Mouse (Mus musculus) hindbrain, embryonic 10.5 days (tissue): ENCODE data around the gene Dspp. TPM values are rescaled to one million over a fixed set of nuclear protein-coding genes. Genes with fewer than 3 reads are reported as not detected.

Source experiments
- DNase-seq: peaks from one replicate; pipeline ENCODE4 v3.0.0-alpha.2; 2017; ENCODE audit warnings: low spot score
- H3K27ac ChIP-seq: fragments of 300-500 bp; sonication (generic); 2 replicates; pipeline ENCODE4 v1.5.1; 2016; ENCODE audit warnings: mild to moderate bottlenecking, moderate library complexity
- H3K27me3 ChIP-seq: fragments of 300-500 bp; sonication (generic); 2 replicates; pipeline ENCODE4 v1.6.1; 2016; ENCODE audit warnings: mild to moderate bottlenecking; ENCODE audit not compliant: poor library complexity, insufficient read depth, severe bottlenecking
- H3K36me3 ChIP-seq: fragments of 300-500 bp; sonication (generic); 2 replicates; pipeline ENCODE4 v1.6.1; 2016; ENCODE audit warnings: mild to moderate bottlenecking, moderate library complexity
- H3K4me1 ChIP-seq: fragments of 300-500 bp; sonication (generic); replicated peaks from 2 replicates; pipeline ENCODE4 v1.6.1; 2016; ENCODE audit warnings: mild to moderate bottlenecking
- H3K4me3 ChIP-seq: fragments of 300-500 bp; sonication (generic); 2 replicates; pipeline ENCODE4 v1.5.1; 2016; ENCODE audit warnings: mild to moderate bottlenecking, moderate library complexity
- H3K9me3 ChIP-seq: fragments of 300-500 bp; sonication (generic); 2 replicates; pipeline ENCODE4 v1.6.1; 2016; ENCODE audit warnings: mild to moderate bottlenecking, moderate library complexity
- WGBS: fragments of 180-500 bp; shearing (Covaris S2); methylation state at CpG from one replicate; pipeline ENCODE4 v1.1.7; 2016; 5-methylcytosine and 5-hydroxymethylcytosine counted together
- polyA plus RNA-seq: library from polyadenylated mRNA; unstranded; fragments of >200 nt; fragmentation: Nextera tagmentation; extraction: Ambion mirVana; gene quantifications from 2 replicates; pipeline ENCODE4 v1.2.1, GENCODE M21; 2016

Dspp gene
- not detected in 2 replicates for polyA plus RNA-seq

DNA sequence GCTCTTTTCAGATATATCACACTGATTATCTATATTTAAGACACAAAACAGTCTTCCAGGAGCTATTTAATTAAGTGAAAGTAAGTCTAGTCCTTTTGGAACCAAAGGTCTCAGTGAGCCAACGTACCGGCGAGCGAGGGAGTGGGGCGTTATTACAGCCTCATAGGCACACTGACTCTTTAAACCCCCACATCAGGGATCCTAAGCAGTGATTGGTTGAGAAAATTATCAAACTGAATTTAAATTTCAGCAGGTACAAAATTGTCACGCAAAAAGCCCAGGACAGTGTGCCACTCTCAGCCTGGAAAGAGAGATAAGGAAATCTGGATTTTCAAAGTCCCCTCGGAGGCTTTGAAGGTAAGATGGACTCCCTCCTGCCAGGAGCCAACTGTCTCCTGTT, at the start of gene Dspp:
Dspp (plus strand) TSS at position 301 of the 400 bp plus-strand sequence.
- DNase-seq = no peak
- no peak within 1 kb of the TSS for H3K4me3 ChIP-seq
- H3K36me3 ChIP-seq = no peaks in the 10 kb centered on the region
- H3K27ac ChIP-seq = no peak within 1 kb of the TSS
- no peaks in the 10 kb centered on the region for H3K9me3 ChIP-seq
- 90% methylated on average over 7 of the region's 7 CpGs for WGBS
- H3K4me1 ChIP-seq = no peaks in the 10 kb centered on the region
- no peaks in the 10 kb centered on the region for H3K27me3 ChIP-seq

- Histone ChIP-seq H3K4me3 (no peak overlapping the region), H3K4me1 (peaks cover 14% of the 10 kb centered on the region), H3K27me3 (no peaks in the 10 kb centered on the region), H3K27ac (no peak overlapping the region), H3K9me3 (no peaks in the 10 kb centered on the region), H3K36me3 (no peaks in the 10 kb centered on the region)
- WGBS = 89% methylated on average over 6 of the region's 6 CpGs
- DNase-seq = no peak
Observed at GRCm38 (mm10) chr5:104124016-104124658, 46.4 kb upstream of the Dspp start.

- Histone ChIP-seq H3K9me3 (no peaks in the 10 kb centered on the region), H3K27ac (no peak overlapping the region), H3K4me1 (peaks cover 14% of the 10 kb centered on the region), H3K27me3 (no peaks in the 10 kb centered on the region), H3K36me3 (no peaks in the 10 kb centered on the region), H3K4me3 (no peak overlapping the region)
- no peak for DNase-seq
- 89% methylated on average over 12 of the region's 12 CpGs for WGBS
Observed at GRCm38 (mm10) chr5:104126561-104127320, 43.8 kb upstream of the Dspp start.

DNA sequence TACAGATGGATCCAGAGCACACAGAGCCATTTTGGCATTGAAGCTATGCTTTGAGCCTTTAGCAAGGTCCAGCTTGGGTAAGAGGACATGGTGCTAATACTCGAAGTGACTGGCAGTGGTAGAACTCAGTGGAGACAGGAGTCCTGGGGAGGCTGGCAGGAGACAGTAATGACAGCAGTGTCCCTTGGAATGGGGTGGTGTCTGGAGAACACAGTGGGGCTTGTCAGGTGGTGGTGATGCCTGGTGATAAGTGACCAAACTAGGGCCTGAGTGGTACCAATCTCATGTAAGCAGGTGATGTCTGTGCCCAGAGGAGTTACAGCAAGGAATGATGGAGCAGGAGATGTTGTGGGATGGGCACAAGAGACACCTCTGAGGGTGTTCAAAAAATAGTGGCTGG, 43.2 kb upstream of the Dspp start:
- no peaks in the 10 kb centered on the region for H3K36me3 ChIP-seq
- no peaks in the 10 kb centered on the region for H3K27me3 ChIP-seq
- H3K27ac ChIP-seq = no peak overlapping the region
- 80% methylated on average over 1 of the region's 1 CpGs for WGBS
- H3K4me3 ChIP-seq = no peak overlapping the region
- no peaks in the 10 kb centered on the region for H3K9me3 ChIP-seq
- DNase-seq = no peak
- H3K4me1 ChIP-seq = peaks cover 14% of the 10 kb centered on the region

DNA sequence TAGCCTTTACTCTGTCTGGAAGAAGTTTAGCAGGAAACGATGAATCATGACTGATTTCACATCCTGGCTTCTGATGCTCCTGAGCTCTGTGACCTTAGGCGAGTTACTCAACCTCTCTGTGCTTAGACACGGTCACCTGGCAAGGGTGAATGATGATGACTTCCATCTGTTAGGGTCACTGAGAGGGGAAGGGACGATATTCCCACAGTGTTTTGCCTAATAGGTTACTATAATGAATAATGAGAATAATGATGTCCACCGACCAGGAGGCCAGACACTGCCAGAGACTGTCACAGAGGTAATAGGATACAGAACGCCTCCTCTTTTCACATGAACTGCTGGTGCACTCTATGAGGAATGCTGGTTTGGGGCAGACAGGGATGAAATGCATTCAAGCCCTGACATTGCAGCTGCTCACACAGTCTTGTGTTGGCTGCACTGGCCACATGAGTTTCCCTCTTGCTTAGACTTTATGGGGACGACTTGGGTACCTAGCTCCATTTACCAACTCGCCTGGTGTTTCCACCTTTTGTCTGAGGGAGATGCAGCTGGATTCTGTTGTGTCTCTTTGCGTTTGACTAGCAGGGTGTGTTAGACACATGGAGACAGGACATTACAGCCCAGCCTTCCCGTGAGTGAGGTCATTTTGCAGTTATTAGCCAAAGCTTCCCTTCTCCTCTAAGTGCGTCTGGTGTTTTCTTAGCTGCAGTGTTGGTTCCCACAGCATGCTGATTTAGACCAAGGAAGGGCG, 42.1 kb upstream of the Dspp start:
- Histone ChIP-seq H3K36me3 (no peaks in the 10 kb centered on the region), H3K4me3 (no peak overlapping the region), H3K4me1 (peaks cover 14% of the 10 kb centered on the region), H3K27ac (peak overlapping the region; percentile 59), H3K27me3 (no peaks in the 10 kb centered on the region), H3K9me3 (no peaks in the 10 kb centered on the region)
- DNase-seq = no peak
- 68% methylated on average over 12 of the region's 12 CpGs for WGBS

- Histone ChIP-seq H3K27ac (no peak overlapping the region), H3K27me3 (no peaks in the 10 kb centered on the region), H3K4me3 (no peak overlapping the region), H3K4me1 (peaks cover 14% of the 10 kb centered on the region), H3K36me3 (no peaks in the 10 kb centered on the region), H3K9me3 (no peaks in the 10 kb centered on the region)
- WGBS = 89% methylated on average over 4 of the region's 4 CpGs
- DNase-seq = no peak
Observed at GRCm38 (mm10) chr5:104130891-104131290, 39.6 kb upstream of the Dspp start.

DNA sequence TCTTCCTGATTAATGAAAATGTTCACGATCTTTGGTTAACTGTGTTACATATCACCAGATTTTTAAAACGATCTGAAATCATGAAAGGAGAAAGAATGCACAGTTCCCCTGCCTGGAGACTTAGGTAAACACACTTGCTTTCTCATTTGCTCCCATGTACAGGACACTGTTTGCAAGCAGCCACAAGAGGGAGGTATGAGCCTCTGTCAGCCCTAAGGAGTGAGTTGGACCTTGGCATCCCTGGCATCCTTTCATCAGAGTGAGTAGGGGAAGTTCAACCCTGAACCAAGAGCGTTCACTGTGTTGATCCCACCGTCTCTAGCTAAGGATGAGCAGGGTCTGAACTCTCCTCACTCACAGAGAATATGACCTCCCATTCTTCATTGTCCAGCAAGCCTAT, 39.0 kb upstream of the Dspp start:
- no peak for DNase-seq
- H3K4me1 ChIP-seq = peaks cover 12% of the 10 kb centered on the region
- no peak overlapping the region for H3K4me3 ChIP-seq
- H3K27me3 ChIP-seq = no peaks in the 10 kb centered on the region
- whole genome bisulfite sequencing = 78% methylated on average over 4 of the region's 4 CpGs
- no peak overlapping the region for H3K27ac ChIP-seq
- H3K36me3 ChIP-seq = no peaks in the 10 kb centered on the region
- no peaks in the 10 kb centered on the region for H3K9me3 ChIP-seq

GRCm38 (mm10) chr5:104133752-104134151, 36.8 kb upstream of the Dspp start:
- H3K9me3 ChIP-seq = no peaks in the 10 kb centered on the region
- WGBS = 78% methylated on average over 4 of the region's 4 CpGs
- peaks cover 2% of the 10 kb centered on the region for H3K4me1 ChIP-seq
- H3K27me3 ChIP-seq = no peaks in the 10 kb centered on the region
- no peak for DNase-seq
- no peaks in the 10 kb centered on the region for H3K36me3 ChIP-seq
- no peak overlapping the region for H3K27ac ChIP-seq
- no peak overlapping the region for H3K4me3 ChIP-seq

- Histone ChIP-seq H3K4me1 (no peaks in the 10 kb centered on the region), H3K9me3 (no peaks in the 10 kb centered on the region), H3K27ac (0 out of 2 replicates have a peak overlapping the region, but pooled peaks have one; percentile 2), H3K27me3 (no peaks in the 10 kb centered on the region), H3K4me3 (no peak overlapping the region), H3K36me3 (no peaks in the 10 kb centered on the region)
- no peak for DNase-seq
- WGBS = 81% methylated on average over 10 of the region's 10 CpGs
Observed at GRCm38 (mm10) chr5:104137920-104138541, 32.5 kb upstream of the Dspp start.

- H3K36me3 ChIP-seq = no peaks in the 10 kb centered on the region
- H3K4me3 ChIP-seq = no peak overlapping the region
- H3K4me1 ChIP-seq = no peaks in the 10 kb centered on the region
- H3K27me3 ChIP-seq = no peaks in the 10 kb centered on the region
- WGBS = 76% methylated on average over 2 of the region's 2 CpGs
- no peaks in the 10 kb centered on the region for H3K9me3 ChIP-seq
- no peak overlapping the region for H3K27ac ChIP-seq
- DNase-seq = no peak
Observed at GRCm38 (mm10) chr5:104141067-104141466, 29.4 kb upstream of the Dspp start.

- Histone ChIP-seq H3K9me3 (no peaks in the 10 kb centered on the region), H3K36me3 (no peaks in the 10 kb centered on the region), H3K4me3 (no peak overlapping the region), H3K27me3 (no peaks in the 10 kb centered on the region), H3K27ac (no peak overlapping the region), H3K4me1 (no peaks in the 10 kb centered on the region)
- DNase-seq = no peak
- 86% methylated on average over 4 of the region's 4 CpGs for WGBS
Observed at GRCm38 (mm10) chr5:104144057-104144456, 26.5 kb upstream of the Dspp start.

GRCm38 (mm10) chr5:104149349-104149748, 21.2 kb upstream of the Dspp start:
- no peaks in the 10 kb centered on the region for H3K9me3 ChIP-seq
- no peaks in the 10 kb centered on the region for H3K27me3 ChIP-seq
- 70% methylated on average over 7 of the region's 7 CpGs for WGBS
- no peaks in the 10 kb centered on the region for H3K4me1 ChIP-seq
- DNase-seq = peak; percentile 9
- H3K4me3 ChIP-seq = no peak overlapping the region
- H3K36me3 ChIP-seq = no peaks in the 10 kb centered on the region
- no peak overlapping the region for H3K27ac ChIP-seq
